Mouse (Mus musculus) heart, postnatal 14 days (tissue): ENCODE data around the gene Arid3a. TPM values are rescaled to one million over a fixed set of nuclear protein-coding genes. Genes with fewer than 3 reads are reported as not detected.
"Not testable (repeated sequence)": the region's sequence is repeated elsewhere in the genome, so short reads cannot be mapped to it uniquely, and the experiment has no call there.

Experiments used
- DNase-seq, 2 experiments: peaks; one replicate each; pipeline ENCODE4 v3.0.0; 2021 to 2022
- intact Hi-C: fragments of 180-260 bp; cut with DNase I; formaldehyde crosslinking; loops from one replicate; pipeline ENCODE4 v1.15.1; 2025
- long read RNA-seq, 2 experiments: library from polyadenylated mRNA; stranded (forward); transcript quantifications; one replicate each; pipeline ENCODE4 v2.0.0; 2021
- total RNA-seq, 2 experiments: library from RNA; stranded (reverse); gene quantifications; 2 replicates each; pipeline ENCODE4 v1.2.3; 2021

Arid3a gene
- total RNA-seq = 1 to 10 TPM; 2.2 to 2.6 TPM
- long read RNA-seq, experiment 1 = 0 reads
- long read RNA-seq, experiment 2 = 0 reads

DNA sequence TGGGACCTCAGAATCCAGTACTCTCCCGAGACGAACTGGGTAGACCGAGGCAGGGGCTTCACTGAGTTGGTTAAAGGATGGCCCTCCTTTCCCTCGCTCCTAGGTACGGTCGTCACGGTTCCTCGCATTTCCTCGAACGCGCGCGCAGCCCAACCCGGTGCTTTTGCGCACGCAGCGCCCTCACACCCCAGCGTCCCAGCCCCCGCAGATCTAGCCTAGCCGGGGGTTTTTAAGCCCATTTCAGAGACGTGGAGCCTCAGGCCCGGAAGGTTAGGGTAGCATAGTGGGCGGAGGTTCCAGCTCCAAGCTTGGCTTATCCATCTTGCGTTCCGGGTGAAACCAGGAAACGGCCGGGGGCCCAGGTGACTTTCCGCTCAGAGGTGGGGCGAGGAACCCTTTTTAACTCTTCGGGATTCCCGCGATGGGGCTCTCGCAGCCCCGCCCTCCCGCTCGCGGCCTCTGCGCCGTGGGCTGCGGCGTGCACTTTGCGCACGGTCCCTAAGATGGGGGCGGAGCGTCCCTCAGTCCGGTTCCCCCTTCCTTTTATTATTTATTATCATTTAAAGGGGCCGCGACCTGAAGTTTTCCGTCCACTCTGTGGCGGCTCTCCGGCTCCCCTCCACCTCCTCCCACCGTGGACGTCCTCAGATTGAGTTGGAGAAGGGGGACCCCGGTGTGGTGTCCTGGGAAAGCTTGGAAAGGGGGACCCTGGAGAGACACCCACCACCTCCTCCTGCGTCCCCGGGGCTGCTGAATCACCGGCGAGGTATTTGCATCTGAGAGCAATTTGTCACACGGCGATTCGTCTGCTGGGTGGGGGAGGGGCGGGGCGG, at the start of gene Arid3a:
Gene Arid3a (plus strand): TSS at position 553 of the 833 bp plus-strand sequence.
- intact Hi-C loops = no loop called here
- DNase-seq = peak; percentile 89 to 93

DNA sequence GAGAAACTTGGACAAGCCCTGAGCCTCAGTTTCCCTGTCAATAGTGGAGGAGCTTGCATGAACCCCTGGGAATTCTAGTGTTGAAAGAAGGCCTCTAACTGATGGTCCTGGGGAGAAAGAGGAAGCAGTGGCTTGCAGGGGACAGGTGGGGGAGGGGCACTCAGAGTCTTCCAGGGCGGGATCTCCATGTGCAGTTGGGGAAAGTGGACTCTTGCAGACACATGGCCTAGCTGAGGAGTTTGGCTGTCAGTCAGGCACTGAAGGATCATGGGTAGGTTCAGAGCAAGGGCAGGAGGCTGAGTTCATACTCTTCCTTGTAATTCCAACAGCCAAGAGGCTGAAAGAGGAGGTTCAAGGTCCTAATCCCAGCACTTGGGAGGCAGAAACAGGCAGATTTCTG, 49.7 kb upstream of the Arid3a start:
- DNase-seq = no peak
- intact Hi-C loops = no loop called here

DNA sequence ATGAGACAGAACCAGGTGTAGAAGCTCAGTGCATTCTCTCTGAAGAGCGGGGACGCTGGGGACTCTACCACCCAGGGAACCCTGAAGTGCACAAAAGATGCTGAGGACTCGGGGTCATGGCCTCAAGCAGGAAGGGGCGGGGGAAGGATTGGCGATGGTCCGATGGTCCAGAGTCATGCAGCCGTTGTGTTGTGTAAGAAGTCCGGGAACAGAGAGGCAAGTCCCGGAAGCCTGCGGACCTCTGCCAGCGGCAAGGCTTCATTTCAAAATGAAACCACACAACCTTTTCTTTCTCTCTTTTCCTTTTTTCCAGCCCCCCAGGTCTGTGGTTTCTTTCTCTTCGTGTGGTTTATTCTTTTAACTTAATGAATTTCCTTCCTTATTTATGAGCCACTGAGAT, 49.1 kb upstream of the Arid3a start:
- peak; percentile 46 to 53 for DNase-seq

DNA sequence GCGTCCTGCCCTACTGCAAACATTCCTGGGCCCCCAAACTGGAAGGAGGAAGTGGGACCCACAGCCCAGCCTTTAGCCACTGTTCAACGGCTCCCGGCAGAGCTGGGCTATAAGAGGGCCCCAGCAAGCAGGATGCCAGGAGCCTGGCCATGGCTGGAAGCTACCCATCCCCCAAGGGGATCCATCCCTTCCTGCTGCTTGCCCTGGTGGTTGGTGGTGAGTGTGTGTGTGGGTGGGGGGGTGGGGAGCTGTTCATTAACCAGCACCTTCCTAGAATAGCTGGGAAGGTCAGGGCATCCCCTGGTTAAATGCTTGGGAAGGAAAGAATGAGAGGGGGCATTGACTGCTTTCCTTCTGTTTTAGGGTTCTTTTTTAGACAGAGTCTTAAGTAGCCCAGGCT, 47.3 kb upstream of the Arid3a start:
- DNase-seq = no peak
- intact Hi-C loops = no loop called here

More for the DNA sequence above, 49.1 kb upstream of the Arid3a start:
- intact Hi-C loops = no loop called here

DNA sequence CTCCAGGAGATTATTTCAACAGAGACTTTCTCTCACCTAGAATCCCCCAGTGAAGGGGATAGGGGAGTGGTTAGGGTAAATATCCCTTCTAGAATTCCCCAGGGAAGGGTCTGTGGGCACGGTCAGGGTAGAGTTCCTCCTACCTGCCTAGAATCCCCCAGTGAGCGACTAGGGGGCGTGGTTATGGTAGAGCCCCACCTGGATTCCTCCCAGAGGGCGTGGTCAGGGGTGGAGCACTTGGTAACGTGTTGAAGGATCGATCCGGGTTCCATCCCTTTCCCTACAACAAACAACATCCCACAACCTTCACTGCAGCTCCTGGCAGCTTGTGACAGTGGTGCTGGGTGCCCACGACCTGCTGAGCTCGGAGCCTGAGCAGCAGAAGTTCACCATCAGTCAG, 46.1 kb upstream of the Arid3a start:
- DNase-seq = no peak
- intact Hi-C loops = no loop called here

DNA sequence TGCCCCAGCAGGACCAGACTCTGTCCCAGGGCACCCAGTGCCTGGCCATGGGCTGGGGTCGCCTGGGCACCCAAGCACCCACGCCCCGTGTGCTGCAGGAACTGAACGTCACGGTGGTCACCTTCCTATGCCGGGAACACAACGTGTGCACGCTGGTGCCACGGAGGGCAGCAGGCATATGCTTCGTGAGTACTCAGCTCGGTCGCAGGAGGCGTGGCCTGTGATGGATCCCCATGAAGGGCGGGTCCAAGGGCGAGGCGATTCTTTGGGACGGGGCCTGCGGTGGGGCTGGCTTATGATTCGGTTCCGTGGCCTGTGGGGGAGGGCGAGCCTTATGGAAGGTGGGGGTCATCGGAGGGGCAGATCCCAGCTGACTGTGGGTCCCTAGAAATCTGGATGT, 44.9 kb upstream of the Arid3a start:
- no peak for DNase-seq
- intact Hi-C loops = loop anchor here (2.0 kb wide), 2 partner anchors 41 to 47 kb away; no protein-coding TSS in a partner anchor

DNA sequence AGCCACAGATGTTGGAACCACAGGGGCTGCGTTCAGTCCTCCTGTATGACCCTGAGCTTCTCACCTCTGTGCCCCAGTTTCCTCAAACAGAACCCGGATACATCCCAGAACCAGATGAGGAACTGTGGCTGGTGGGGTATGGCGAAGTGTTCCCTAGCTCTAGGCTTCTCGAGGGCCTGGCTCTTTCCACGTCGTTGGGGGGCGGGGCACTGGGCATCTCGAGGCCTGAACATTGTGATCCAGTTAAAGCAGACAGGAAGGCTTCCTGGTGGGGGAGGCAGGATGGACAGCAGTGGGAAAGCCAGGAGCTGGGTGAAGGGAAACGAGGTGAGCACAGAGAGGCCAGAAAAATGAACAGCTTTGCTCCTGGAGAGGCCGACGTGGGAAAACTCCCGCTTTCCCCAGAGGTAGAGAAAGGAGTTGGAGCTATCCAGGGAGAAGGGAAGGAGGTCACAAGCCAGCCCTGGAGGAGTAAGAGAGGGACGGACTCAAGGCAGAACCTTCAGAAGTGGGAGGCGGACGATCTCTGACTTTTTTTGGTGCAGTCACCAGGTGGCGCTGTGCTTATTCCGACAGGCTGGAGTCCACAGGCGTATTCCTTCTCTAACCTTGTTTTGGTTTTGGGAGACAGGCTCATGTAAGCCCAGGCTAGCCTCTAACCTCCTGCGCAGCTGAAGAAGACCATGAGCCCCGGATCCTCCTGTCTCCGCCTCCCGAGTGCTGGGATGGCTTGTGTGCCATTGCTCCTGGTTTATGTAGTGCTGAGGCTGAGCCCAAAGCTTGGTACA, 43.4 kb upstream of the Arid3a start:
- peak; percentile 82 to 89 for DNase-seq
- intact Hi-C loops = loop anchor here (2.0 kb wide), 2 partner anchors 39 to 49 kb away; no protein-coding TSS in a partner anchor

DNA sequence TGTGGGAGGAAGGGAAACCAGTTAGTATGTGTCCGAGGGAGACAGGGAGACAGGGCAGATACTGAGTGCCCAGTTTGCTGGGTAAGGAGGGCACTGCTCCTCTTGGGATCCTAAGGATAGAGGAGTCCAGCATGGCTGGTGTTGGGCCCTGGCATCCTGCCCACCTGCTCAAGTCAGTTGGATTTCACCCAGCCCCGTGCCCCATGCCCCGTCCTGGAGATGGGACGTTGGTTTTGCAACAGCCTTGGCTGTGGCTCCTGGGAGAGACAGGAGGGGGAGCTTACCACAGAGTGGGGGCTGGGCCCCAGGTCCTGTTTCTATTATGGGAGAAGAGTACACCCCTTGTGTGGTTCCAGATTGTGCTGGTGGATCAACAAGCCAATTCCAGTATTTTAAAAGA, 42.4 kb upstream of the Arid3a start:
- peak; percentile 75 to 77 for DNase-seq
- intact Hi-C loops = no loop called here

DNA sequence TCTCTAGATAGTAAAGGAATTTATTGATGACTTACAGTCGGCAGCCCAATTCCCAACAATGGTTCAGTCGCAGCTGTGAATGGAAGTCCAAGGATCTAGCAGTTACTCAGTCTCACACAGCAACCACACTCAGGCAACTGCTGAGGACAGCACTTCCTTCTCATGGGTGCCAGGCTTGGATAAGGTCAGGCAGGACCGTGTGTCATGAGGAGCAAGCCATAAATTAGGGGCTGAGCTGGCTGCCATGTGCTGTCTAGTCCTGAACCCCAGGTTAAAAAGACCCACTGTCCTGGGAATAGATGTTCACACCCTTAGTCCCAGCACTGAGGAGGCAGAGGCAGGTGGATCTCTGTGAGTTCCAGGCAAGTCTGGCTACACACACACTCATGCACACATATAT, 41.9 kb upstream of the Arid3a start:
- intact Hi-C loops, DNase-seq: not testable (repeated sequence)

DNA sequence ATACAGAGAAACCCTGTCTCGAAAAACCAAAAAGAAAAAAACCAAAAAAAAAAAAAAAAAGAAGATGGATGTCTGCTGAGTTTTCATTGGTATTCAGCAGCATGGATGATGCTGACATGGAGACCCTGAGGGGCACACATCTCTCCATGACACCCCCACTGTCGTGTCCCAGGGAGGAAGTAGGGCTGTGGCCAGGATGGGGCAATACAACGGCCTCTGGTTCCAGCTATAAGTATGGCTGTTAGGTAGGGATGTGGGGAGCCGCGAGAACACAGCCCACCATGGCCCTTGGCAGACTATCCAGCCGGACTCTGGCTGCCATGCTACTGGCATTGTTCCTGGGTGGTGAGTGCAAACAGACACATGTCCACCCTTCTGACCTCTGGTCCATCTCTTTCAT, 40.8 kb upstream of the Arid3a start, which contains the start of gene Elane:
Gene Elane (plus strand): TSS at position 194 of the 400 bp plus-strand sequence.
- no peak for DNase-seq
- intact Hi-C loops = no loop called here

DNA sequence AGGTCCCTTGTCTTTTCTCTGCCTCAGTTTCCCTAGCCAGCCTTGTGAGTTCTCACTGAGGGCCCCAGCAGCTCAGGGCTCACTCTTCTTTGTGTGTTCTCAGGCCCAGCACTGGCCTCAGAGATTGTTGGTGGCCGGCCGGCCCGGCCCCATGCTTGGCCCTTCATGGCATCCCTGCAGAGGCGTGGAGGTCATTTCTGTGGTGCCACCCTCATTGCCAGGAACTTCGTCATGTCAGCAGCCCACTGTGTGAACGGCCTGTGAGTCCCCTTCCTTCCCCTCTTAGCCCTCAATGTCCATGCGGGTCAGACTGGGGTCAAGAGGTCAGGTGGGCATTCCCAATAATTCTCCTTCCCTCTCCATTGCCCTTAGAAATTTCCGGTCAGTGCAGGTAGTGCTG, 40.2 kb upstream of the Arid3a start:
- intact Hi-C loops = no loop called here
- DNase-seq = no peak

DNA sequence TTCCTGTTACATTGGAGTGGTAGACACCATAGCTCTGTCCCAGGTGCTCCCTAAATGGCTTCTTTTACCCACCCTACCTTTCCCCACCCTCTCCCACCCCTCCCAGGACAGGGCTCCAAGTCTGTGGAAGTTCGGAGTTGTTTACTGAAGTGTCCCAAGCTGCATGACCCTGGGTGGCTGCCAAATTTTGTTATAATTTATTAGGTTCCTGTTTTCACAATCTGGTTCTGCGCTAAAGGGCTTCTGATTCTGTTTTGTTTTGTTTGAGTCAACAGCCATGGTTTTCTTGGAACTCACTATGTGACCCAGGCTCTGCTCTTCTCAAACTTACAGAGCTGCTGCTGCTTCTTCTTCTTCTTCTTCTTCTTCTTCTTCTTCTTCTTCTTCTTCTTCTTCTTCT, 37.5 kb upstream of the Arid3a start:
- intact Hi-C loops = no loop called here
- DNase-seq = no peak

DNA sequence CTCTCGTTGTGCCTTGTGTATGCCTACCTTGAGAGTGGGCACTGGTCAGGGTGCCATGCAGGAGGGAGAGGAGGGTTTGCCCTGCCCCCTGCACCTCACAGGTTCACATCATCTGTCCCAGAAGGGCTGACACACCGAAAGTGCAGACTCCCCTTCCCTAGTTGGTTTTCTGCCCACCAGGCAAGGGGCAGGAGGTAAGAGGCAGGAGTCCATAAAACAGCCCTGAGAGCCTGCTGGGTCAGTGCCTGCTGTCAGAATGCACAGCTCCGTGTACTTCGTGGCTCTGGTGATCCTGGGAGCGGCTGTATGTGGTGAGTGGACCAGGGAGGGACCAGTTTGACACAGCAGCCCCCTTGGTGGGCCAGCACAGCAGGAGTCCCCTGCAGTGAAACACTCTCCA, 36.2 kb upstream of the Arid3a start, which contains the start of gene Cfd:
Gene Cfd (plus strand): TSS at position 184 of the 400 bp plus-strand sequence.
- no peak for DNase-seq
- intact Hi-C loops = no loop called here

DNA sequence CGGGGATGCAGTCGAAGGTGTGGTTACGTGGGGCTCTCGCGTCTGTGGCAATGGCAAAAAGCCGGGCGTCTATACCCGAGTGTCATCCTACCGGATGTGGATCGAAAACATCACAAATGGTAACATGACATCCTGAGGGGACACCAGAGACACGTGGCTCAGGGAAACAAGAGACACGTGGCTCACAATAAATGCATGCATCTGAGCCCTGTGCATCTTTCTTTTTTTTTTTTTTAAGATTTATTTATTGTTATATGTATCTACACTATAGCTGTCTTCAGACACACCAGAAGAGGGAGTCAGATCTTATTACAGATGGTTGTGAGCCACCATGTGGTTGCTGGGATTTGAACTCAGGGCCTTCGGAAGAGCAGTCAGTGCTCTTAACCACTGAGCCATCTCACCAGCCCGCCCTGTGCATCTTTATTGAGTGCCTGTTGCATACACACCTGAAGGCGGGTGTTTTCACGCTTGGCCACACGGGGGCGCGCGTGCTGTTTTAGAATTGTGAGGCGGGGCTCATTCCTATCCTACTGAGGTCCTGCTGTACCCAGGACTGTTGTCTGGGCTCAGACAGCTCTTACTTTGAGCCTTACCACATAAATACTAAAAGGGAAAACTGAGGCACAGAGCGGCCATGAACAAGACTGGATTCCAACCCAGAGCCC, 34.3 kb upstream of the Arid3a start:
- intact Hi-C loops = loop anchor here (1.0 to 2.0 kb wide), 3 partner anchors 33 to 64 kb away; no protein-coding TSS in a partner anchor
- peak; percentile 80 to 83 for DNase-seq

DNA sequence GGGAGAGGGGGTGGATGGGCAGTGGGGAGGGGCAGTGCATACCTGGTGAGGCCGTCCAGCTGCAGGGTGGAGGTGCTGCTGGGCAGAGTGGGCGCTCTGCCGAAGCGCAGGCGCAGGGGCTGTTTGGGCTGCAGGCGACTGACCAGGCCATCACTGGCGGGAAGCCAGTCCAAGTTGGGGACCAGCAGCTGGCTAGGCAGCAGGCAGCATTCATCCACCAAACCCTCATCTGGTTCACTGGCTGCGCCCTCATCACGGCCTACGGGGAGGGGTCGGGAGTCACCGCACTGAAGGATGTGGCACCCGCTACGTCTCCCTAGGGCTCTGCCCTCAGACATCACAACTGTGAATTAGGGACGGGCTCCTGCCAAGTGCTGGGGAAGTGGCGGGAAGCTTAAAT, 30.5 kb upstream of the Arid3a start:
- no peak for DNase-seq
- intact Hi-C loops = no loop called here

DNA sequence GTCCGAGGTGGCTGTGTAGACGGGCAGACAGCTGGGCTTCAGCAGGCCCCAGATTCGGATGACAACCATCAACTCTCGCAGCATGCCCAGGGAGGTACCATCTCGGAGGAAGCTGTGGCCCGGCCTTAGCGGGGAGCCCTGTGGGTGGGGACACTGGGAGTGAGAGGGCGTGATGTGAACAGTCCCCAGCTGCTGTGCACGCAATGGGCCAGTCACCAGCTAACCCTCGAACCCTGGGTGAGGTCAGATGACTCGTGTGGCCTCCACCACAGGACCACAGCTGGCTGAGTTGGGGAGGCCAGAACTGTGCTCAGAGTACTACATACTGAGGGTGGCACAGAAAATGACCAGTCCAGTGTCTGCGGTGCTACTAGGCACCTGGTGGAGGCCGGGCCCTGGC, 30.0 kb upstream of the Arid3a start:
- DNase-seq = no peak
- intact Hi-C loops = no loop called here

DNA sequence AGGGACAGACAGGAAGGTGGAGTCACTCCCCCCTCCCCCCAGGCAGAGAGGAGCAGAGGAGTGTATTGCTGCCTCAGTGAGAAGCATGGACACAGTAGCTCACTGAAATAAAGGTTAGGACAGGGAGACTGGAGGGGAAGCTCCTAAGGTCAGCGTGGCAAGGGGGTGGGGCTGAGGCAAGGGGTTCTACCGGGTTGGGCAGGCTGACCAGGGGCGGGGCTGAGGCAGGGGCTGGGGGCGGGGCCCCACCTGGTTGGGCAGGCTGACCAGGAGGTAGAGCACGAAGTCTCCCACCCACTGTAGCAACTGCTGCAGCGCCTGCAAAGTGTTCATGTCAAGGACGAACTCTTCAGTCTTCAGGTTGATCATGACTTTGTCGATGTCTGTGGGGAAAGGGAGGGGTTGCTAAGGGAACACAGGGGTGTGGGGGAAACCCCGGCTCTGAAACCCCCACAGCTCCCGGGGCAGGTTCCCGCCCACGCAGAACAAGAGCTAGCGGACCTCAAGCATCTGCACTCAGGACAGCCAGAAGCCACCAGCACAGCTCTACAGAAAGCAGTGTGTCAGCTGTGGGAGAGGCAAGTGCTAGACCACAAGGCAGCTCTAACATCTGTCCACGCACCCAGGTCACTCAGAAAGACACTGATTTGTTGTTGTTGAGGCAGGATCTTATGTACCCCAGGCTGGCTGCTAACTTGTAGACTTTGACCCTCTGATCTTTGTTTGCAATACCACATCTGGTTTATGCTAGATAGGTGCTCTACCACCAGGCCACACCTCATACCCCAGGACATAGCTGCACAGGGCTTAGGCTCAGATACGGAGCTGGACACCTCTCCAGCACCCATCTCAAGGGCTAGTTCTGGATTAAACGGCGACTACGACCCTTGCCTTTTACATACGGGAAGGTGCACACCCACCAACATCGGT, 29.3 kb upstream of the Arid3a start:
- intact Hi-C loops = no loop called here
- no peak for DNase-seq

DNA sequence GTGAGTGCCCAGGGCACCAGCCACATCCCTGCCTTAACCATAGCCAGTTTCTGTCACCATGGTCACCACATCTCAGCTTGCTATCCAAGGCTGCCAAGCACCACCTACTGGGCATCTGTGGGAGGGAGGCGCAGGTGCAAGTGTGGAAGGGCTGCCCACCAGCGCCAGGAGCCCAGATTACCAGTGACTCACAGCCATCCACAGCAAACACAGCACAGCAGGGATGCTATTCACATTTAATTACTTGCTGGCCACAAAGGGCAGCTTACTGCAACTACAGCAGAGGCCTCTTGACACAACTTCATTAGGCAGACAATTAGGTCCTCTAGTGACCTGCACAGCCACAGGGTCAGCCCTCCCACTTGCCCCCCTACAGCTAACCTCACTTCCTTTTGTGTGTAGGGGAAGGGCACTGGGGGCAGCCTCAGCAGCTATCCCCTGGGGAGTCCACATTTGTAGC, 25.9 kb upstream of the Arid3a start:
- intact Hi-C loops = no loop called here

DNA sequence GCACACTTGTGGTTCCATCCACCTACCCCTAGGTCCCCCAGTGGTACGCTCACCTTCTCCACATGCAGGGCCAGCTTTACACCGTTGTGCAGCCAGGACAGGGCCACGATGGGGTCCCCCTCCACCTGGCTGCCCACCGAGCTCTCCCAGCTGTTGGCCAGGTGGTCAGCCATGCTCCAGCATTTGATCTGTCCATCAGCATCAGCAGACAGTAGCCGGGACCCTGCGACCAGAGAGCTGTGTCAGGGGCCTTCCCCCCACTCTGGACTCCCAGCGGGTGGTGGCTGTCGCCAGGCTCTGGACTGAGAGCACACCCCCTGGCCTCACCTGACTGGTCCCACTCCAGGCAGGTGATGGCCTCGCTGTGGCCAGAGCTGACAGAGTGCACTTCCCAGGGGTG, 20.1 kb upstream of the Arid3a start:
- DNase-seq = no peak
- intact Hi-C loops = no loop called here

More for the DNA sequence above, 25.9 kb upstream of the Arid3a start:
- no peak for DNase-seq
